Mouse (Mus musculus) heart, embryonic 11.5 days (tissue): ENCODE measurements around the gene Ttc21a. TPM values are rescaled to one million over a fixed set of nuclear protein-coding genes. Genes with fewer than 3 reads are reported as not detected.
A peak's percentile ranks its signal among the peaks of the same experiment; 100 is the strongest.

Source experiments
- ATAC-seq: fragments of 200-750 bp; cut with Nextera tagmentation; replicated peaks from 2 replicates; pipeline ENCODE4 v1.8.0; 2017; ENCODE audit warnings: moderate library complexity; ENCODE audit not compliant: insufficient number of reproducible peaks, low FRiP score, low TSS enrichment
- H3K27ac ChIP-seq: fragments of 300-500 bp; sonication (generic); 2 replicates; pipeline ENCODE4 v1.5.1; 2014; ENCODE audit warnings: mild to moderate bottlenecking, low read depth, low read length
- H3K27me3 ChIP-seq: fragments of 300-500 bp; sonication (generic); 2 replicates; pipeline ENCODE4 v1.6.1; 2014; ENCODE audit warnings: mild to moderate bottlenecking, low read length, mixed read lengths; ENCODE audit not compliant: control insufficient read depth, insufficient read depth
- H3K36me3 ChIP-seq: fragments of 300-500 bp; sonication (generic); 2 replicates; pipeline ENCODE4 v1.6.1; 2014; ENCODE audit warnings: mild to moderate bottlenecking, low read length, moderate library complexity, mixed read lengths; ENCODE audit not compliant: control insufficient read depth, insufficient read depth
- H3K4me1 ChIP-seq: fragments of 300-500 bp; sonication (generic); 2 replicates; pipeline ENCODE4 v1.6.1; 2014; ENCODE audit warnings: low read length; ENCODE audit not compliant: control insufficient read depth, insufficient read depth
- H3K4me2 ChIP-seq: fragments of 300-500 bp; sonication (generic); 2 replicates; pipeline ENCODE4 v1.6.1; 2014; ENCODE audit warnings: mild to moderate bottlenecking, moderate library complexity
- H3K4me3 ChIP-seq: fragments of 300-500 bp; sonication (generic); 2 replicates; pipeline ENCODE4 v1.5.1; 2014; ENCODE audit warnings: low read depth, low read length
- H3K9ac ChIP-seq: fragments of 300-500 bp; sonication (generic); 2 replicates; pipeline ENCODE4 v1.6.1; 2014; ENCODE audit warnings: mild to moderate bottlenecking, low read depth, low read length, moderate library complexity
- H3K9me3 ChIP-seq: fragments of 300-500 bp; sonication (generic); replicated peaks from 2 replicates; pipeline ENCODE4 v1.6.1; 2016; ENCODE audit warnings: low read length; ENCODE audit not compliant: control insufficient read depth
- WGBS: fragments of 180-500 bp; shearing (Covaris S2); extraction: QIAGEN DNeasy Blood & Tissue Kit; methylation state at CpG from one replicate; pipeline ENCODE4 v1.1.7; 2014; ENCODE audit not compliant: insufficient replicate concordance; 5-methylcytosine and 5-hydroxymethylcytosine counted together
- polyA plus RNA-seq: library from polyadenylated mRNA; unstranded; fragments of >200 nt; fragmentation: Nextera tagmentation; extraction: Ambion mirVana; gene quantifications from 2 replicates; pipeline ENCODE4 v1.2.1, GENCODE M21; 2014

The Ttc21a gene
- polyA plus RNA-seq, 1 experiment from 2014 or later, result 0.23 TPM

- Histone ChIP-seq H3K4me3 (no peak overlapping the region), H3K27me3 (no peaks in the 10 kb centered on the region), H3K27ac (no peak overlapping the region), H3K9ac (no peak overlapping the region), H3K36me3 (no peaks in the 10 kb centered on the region), H3K4me2 (no peak overlapping the region), H3K4me1 (no peaks in the 10 kb centered on the region), H3K9me3 (no peaks in the 10 kb centered on the region)
- no peak for ATAC-seq
- whole genome bisulfite sequencing, result 43% methylated on average over 3 of the region's 3 CpGs
Observed at GRCm38 (mm10) chr9:119948804-119949203, 11.4 kb downstream of the Ttc21a start.

GRCm38 (mm10) chr9:119950434-119950833, 13.0 kb downstream of the Ttc21a start:
- no peak overlapping the region for H3K27ac ChIP-seq
- H3K4me2 ChIP-seq, result no peak overlapping the region
- no peaks in the 10 kb centered on the region for H3K9me3 ChIP-seq
- H3K9ac ChIP-seq, result no peak overlapping the region
- 31% methylated on average over 6 of the region's 6 CpGs for WGBS
- no peak for ATAC-seq
- H3K36me3 ChIP-seq, result no peaks in the 10 kb centered on the region
- H3K4me1 ChIP-seq, result no peaks in the 10 kb centered on the region
- H3K4me3 ChIP-seq, result no peak overlapping the region
- no peaks in the 10 kb centered on the region for H3K27me3 ChIP-seq

- H3K4me3 ChIP-seq, result no peak overlapping the region
- no peak for ATAC-seq
- no peak overlapping the region for H3K9ac ChIP-seq
- H3K27me3 ChIP-seq, result no peaks in the 10 kb centered on the region
- no peaks in the 10 kb centered on the region for H3K4me1 ChIP-seq
- no peak overlapping the region for H3K27ac ChIP-seq
- H3K9me3 ChIP-seq, result no peaks in the 10 kb centered on the region
- no peaks in the 10 kb centered on the region for H3K36me3 ChIP-seq
- 78% methylated on average over 9 of the region's 9 CpGs for WGBS
- H3K4me2 ChIP-seq, result no peak overlapping the region
Observed at GRCm38 (mm10) chr9:119951388-119951787, 14.0 kb downstream of the Ttc21a start.

GRCm38 (mm10) chr9:119958835-119959234, 21.4 kb downstream of the Ttc21a start:
- Histone ChIP-seq H3K4me2 (no peak overlapping the region), H3K9ac (no peak overlapping the region), H3K4me3 (no peak overlapping the region), H3K27me3 (no peaks in the 10 kb centered on the region), H3K36me3 (no peaks in the 10 kb centered on the region), H3K27ac (no peak overlapping the region), H3K4me1 (peaks cover 6% of the 10 kb centered on the region), H3K9me3 (no peaks in the 10 kb centered on the region)
- WGBS, result 60% methylated on average over 9 of the region's 9 CpGs
- ATAC-seq, result no peak

- Histone ChIP-seq H3K9me3 (no peaks in the 10 kb centered on the region), H3K4me1 (peaks cover 6% of the 10 kb centered on the region), H3K4me2 (peak overlapping the region; percentile 63), H3K27me3 (no peaks in the 10 kb centered on the region), H3K4me3 (peak overlapping the region; percentile 32; the same call in 1 of the 2 replicates), H3K9ac (no peak overlapping the region), H3K36me3 (no peaks in the 10 kb centered on the region), H3K27ac (no peak overlapping the region)
- ATAC-seq, result no peak
- 61% methylated on average over 4 of the region's 4 CpGs for WGBS
Observed at GRCm38 (mm10) chr9:119962216-119962615, 24.8 kb downstream of the Ttc21a start.

GRCm38 (mm10) chr9:119962987-119963667, 25.7 kb downstream of the Ttc21a start:
- Histone ChIP-seq H3K27ac (peak overlapping the region; percentile 17; the same call in 1 of the 2 replicates), H3K9me3 (no peaks in the 10 kb centered on the region), H3K4me3 (peak overlapping the region; percentile 32), H3K4me1 (peaks cover 6% of the 10 kb centered on the region), H3K9ac (peak overlapping the region; percentile 56), H3K36me3 (no peaks in the 10 kb centered on the region), H3K27me3 (no peaks in the 10 kb centered on the region), H3K4me2 (peak overlapping the region; percentile 63)
- WGBS, result 8% methylated on average over 21 of the region's 21 CpGs
- ATAC-seq, result peak; percentile 69

GRCm38 (mm10) chr9:119964206-119964605, 26.8 kb downstream of the Ttc21a start:
- Histone ChIP-seq H3K9ac (no peak overlapping the region), H3K36me3 (no peaks in the 10 kb centered on the region), H3K9me3 (no peaks in the 10 kb centered on the region), H3K27me3 (no peaks in the 10 kb centered on the region), H3K4me3 (no peak overlapping the region), H3K4me2 (peak overlapping the region; percentile 4; the same call in 1 of the 2 replicates), H3K4me1 (peaks cover 8% of the 10 kb centered on the region), H3K27ac (peak overlapping the region; percentile 68; the same call in 1 of the 2 replicates)
- ATAC-seq, result no peak
- 63% methylated on average over 3 of the region's 3 CpGs for WGBS

- Histone ChIP-seq H3K4me1 (peaks cover 8% of the 10 kb centered on the region), H3K4me3 (no peak overlapping the region), H3K27me3 (no peaks in the 10 kb centered on the region), H3K9ac (no peak overlapping the region), H3K36me3 (no peaks in the 10 kb centered on the region), H3K4me2 (no peak overlapping the region), H3K27ac (no peak overlapping the region), H3K9me3 (no peaks in the 10 kb centered on the region)
- 76% methylated on average over 3 of the region's 3 CpGs for whole genome bisulfite sequencing
- no peak for ATAC-seq
Observed at GRCm38 (mm10) chr9:119965186-119965585, 27.8 kb downstream of the Ttc21a start.
